ENCODE assay signal across 25 mouse cellular contexts in genomic region chr1:80806835-80807398, GRCm38 (mm10).
"Had no signal": no experiment of that assay in that cellular context is flagged by ENCODE, and none has a peak within 500 bp of the region (broad histone marks: within the 10 kb centered on the region; RNA-seq: fewer than 3 reads in every experiment).

No protein-coding gene starts in this region.

- H3K4me2 ChIP-seq: heart, embryonic 12.5 days; hindbrain, embryonic 12.5 days; hindbrain, embryonic 14.5 days; intestine, embryonic 15.5 days; limb, embryonic 12.5 days; liver, embryonic 11.5 days had no signal

- H3K36me3 ChIP-seq: heart, embryonic 10.5 days; heart, embryonic 12.5 days; hindbrain, embryonic 10.5 days; hindbrain, embryonic 12.5 days; intestine, embryonic 15.5 days; limb, embryonic 10.5 days; limb, embryonic 12.5 days had no signal

- H3K4me1 ChIP-seq: heart, embryonic 10.5 days; heart, embryonic 12.5 days; hindbrain, embryonic 10.5 days; hindbrain, embryonic 12.5 days; intestine, embryonic 15.5 days; limb, embryonic 10.5 days; limb, embryonic 12.5 days had no signal

- ATAC-seq: hindbrain, embryonic 16.5 days; inflammation-experienced regulatory T-cells, adult 6 months; intestine, embryonic 15.5 days; intestine, postnatal 0 days had no signal

- H3K27ac ChIP-seq: gastrocnemius, adult 2 months; heart, embryonic 10.5 days; hindbrain, embryonic 10.5 days; hindbrain, embryonic 12.5 days; hindbrain, embryonic 14.5 days; intestine, embryonic 15.5 days; left cerebral cortex, adult 2 months; limb, embryonic 10.5 days; limb, embryonic 12.5 days had no signal

- H3K9me3 ChIP-seq: heart, embryonic 10.5 days; heart, embryonic 12.5 days; hindbrain, embryonic 10.5 days; hindbrain, embryonic 12.5 days; intestine, embryonic 15.5 days; limb, embryonic 10.5 days; limb, embryonic 12.5 days had no signal

- DNase-seq: gastrocnemius, adult 2 months; gastrocnemius, postnatal 10 days; gastrocnemius, postnatal 25 days; heart, adult 18-20 months; heart, postnatal 10 days; heart, postnatal 4 days; kidney, adult 18-20 months; kidney, adult 8-10 months; kidney, postnatal 10 days; kidney, postnatal 25 days; kidney, postnatal 4 days; liver had no signal

- H3K27me3 ChIP-seq: heart, embryonic 12.5 days; hindbrain, embryonic 12.5 days; intestine, embryonic 15.5 days; limb, embryonic 12.5 days had no signal

- H3K4me3 ChIP-seq: gastrocnemius, adult 2 months; heart, embryonic 10.5 days; heart, embryonic 12.5 days; hindbrain, embryonic 10.5 days; hindbrain, embryonic 12.5 days; intestine, embryonic 15.5 days; left cerebral cortex, adult 2 months; limb, embryonic 10.5 days; limb, embryonic 12.5 days had no signal

- H3K9ac ChIP-seq: heart, embryonic 12.5 days; hindbrain, embryonic 12.5 days; hindbrain, embryonic 14.5 days; intestine, embryonic 15.5 days; limb, embryonic 12.5 days had no signal
